Mouse (Mus musculus): Measurements from ENCODE around the gene Samd5.

DNA sequence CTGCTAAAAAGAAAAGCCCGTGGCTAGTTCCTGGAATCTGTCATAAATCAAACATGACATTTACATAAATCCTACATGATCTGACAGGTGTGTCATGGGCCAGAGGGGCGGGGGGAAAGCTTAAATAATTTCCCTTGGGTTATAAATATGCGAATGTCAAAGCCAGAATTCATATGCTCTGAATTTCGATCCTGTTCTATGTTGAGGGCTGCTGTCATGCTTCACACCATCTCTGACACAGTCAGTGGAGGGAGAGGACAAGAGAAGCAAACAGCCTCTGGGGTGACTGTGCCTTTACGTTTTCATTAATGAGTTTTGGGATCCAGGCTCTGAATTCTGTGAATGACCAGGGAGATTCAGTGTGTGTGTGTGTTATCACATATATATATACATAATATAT lies 45.0 kb upstream of the Samd5 start:
- TF ChIP-seq CTCF (IDR thresholded peaks at IDR 0.05; ENCODE audit: low read depth) (no peak), EP300 (IDR thresholded peaks at IDR 0.05; ENCODE audit: low read depth) (no peak)
